Mouse (Mus musculus): ENCODE measurements at regions not wholly inside any gene's neighbourhood (a gene's known extent, or its start where the extent isn't known, plus 50 kb on each side); places are given as distances from the start of the nearest gene placed in this dataset.
A peak's percentile ranks its signal among the peaks of the same experiment; 100 is the strongest.

GRCm38 (mm10) chr16:50814626-50815025 is 223.7 kb upstream of the Ccdc54 start:
- in situ Hi-C loops (cut with MboI; ENCODE audit: low pct_unique_long_range_greater_than_20kb): no loop called here
- ATAC-seq: no peak
- no peak for DNase-seq (ENCODE audit: low read depth, low spot score)
- TF ChIP-seq CTCF (IDR thresholded peaks at IDR 0.05): no peak
- POLR2A ChIA-PET: no interaction called here
- CTCF ChIA-PET: no interaction called here
- peaks cover 10% of the 10 kb centered on the region for H3K27me3 ChIP-seq

DNA sequence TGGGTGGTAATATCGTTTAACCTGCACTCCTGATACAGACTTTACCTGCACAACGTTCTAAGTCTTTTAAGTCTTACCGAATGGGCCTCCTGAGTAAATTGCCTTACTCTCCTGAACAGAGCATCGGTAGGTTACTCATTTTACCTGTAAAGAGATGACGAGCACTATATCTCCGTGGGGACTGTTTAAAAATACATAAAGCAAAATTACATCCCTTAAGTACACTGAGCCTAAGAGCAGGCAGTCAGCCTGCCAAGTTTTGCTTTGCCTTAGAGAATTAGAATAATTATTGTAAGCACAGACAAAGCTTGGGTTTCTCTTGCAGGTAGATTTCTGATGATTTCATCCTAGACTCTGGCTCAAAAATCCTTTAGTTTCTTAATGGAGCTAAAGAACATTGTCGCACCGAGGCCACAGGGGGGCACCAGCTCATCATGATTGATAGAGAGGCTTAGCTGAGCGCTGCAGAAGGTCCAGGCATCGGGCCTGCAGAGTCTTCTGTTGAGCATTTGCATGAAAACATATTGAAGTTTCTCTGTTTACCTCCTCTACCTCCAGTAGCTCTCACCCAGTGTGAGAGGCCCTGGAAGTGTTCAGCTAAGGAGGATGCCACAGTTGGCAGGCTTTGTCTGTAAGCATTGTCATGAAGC is 208.3 kb upstream of the Ccdc54 start:
- H3K27me3 ChIP-seq: peaks cover 34% of the 10 kb centered on the region
- POLR2A ChIA-PET: no interaction called here
- in situ Hi-C loops (cut with MboI; ENCODE audit: low pct_unique_long_range_greater_than_20kb): no loop called here
- ATAC-seq: no peak
- CTCF ChIA-PET: interaction anchor here (0.8 to 1.1 kb wide), 2 partner anchors 10 to 12 kb away, joined by 3 read pairs; no protein-coding TSS in a partner anchor
- peak; percentile 71 for TF ChIP-seq CTCF (IDR thresholded peaks at IDR 0.05)
- DNase-seq (ENCODE audit: low read depth, low spot score): no peak

- ChIA-PET CTCF (no interaction called here), POLR2A (no interaction called here)
- in situ Hi-C loops (cut with MboI; ENCODE audit: low pct_unique_long_range_greater_than_20kb): no loop called here
- DNase-seq (ENCODE audit: low read depth, low spot score) (no peak), ATAC-seq (no peak)
- peaks cover 26% of the 10 kb centered on the region for H3K27me3 ChIP-seq
- no peak for TF ChIP-seq CTCF (IDR thresholded peaks at IDR 0.05)
Measured at GRCm38 (mm10) chr16:50798095-50798494, 207.1 kb upstream of the Ccdc54 start.

GRCm38 (mm10) chr16:50792960-50793359 is 202.0 kb upstream of the Ccdc54 start:
- no peak for TF ChIP-seq CTCF (IDR thresholded peaks at IDR 0.05)
- ChIA-PET CTCF (no interaction called here), POLR2A (no interaction called here)
- in situ Hi-C loops (cut with MboI; ENCODE audit: low pct_unique_long_range_greater_than_20kb): no loop called here
- DNase-seq (ENCODE audit: low read depth, low spot score): no peak
- no peak for ATAC-seq
- peaks cover 35% of the 10 kb centered on the region for H3K27me3 ChIP-seq

- TF ChIP-seq CTCF (IDR thresholded peaks at IDR 0.05): no peak
- ATAC-seq (no peak), DNase-seq (ENCODE audit: low read depth, low spot score) (no peak)
- ChIA-PET CTCF (no interaction called here), POLR2A (no interaction called here)
- in situ Hi-C loops (cut with MboI; ENCODE audit: low pct_unique_long_range_greater_than_20kb): no loop called here
- peaks cover 37% of the 10 kb centered on the region for H3K27me3 ChIP-seq
Measured at GRCm38 (mm10) chr16:50792506-50792905, 201.6 kb upstream of the Ccdc54 start.

DNA sequence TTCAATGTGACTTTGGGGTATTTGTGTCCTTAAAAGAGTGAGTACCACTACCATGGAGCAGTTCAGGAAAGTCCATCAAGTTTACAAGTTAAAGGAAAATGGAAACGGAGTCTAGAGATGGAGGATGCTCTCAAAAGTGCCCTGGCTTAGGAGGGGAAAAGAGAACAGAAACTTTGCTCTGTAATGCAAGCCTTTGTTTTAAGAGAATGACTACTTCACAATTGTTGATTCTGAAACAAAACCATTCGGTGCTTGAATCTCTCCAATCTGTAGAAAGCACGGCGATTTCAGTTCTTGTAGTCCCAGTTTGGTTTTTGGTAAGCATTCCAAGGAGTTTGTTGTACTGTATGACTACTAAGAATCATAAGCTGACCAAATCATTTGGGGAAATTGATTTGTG is 197.7 kb upstream of the Ccdc54 start:
- in situ Hi-C loops (cut with MboI; ENCODE audit: low pct_unique_long_range_greater_than_20kb): no loop called here
- H3K27me3 ChIP-seq: peaks cover 19% of the 10 kb centered on the region
- ChIA-PET POLR2A (no interaction called here), CTCF (no interaction called here)
- no peak for ATAC-seq
- TF ChIP-seq CTCF (IDR thresholded peaks at IDR 0.05): no peak
- no peak for DNase-seq (ENCODE audit: low read depth, low spot score)

- no peak for TF ChIP-seq CTCF (IDR thresholded peaks at IDR 0.05)
- ATAC-seq: no peak
- ChIA-PET POLR2A (no interaction called here), CTCF (no interaction called here)
- DNase-seq (ENCODE audit: low read depth, low spot score): no peak
- in situ Hi-C loops (cut with MboI; ENCODE audit: low pct_unique_long_range_greater_than_20kb): no loop called here
- H3K27me3 ChIP-seq: peaks cover 19% of the 10 kb centered on the region
Measured at GRCm38 (mm10) chr16:50786199-50786598, 195.2 kb upstream of the Ccdc54 start.

GRCm38 (mm10) chr16:50785384-50785783 is 194.4 kb upstream of the Ccdc54 start:
- ATAC-seq (no peak), DNase-seq (ENCODE audit: low read depth, low spot score) (no peak)
- ChIA-PET POLR2A (no interaction called here), CTCF (no interaction called here)
- TF ChIP-seq CTCF (IDR thresholded peaks at IDR 0.05): no peak
- in situ Hi-C loops (cut with MboI; ENCODE audit: low pct_unique_long_range_greater_than_20kb): no loop called here
- H3K27me3 ChIP-seq: peaks cover 17% of the 10 kb centered on the region

DNA sequence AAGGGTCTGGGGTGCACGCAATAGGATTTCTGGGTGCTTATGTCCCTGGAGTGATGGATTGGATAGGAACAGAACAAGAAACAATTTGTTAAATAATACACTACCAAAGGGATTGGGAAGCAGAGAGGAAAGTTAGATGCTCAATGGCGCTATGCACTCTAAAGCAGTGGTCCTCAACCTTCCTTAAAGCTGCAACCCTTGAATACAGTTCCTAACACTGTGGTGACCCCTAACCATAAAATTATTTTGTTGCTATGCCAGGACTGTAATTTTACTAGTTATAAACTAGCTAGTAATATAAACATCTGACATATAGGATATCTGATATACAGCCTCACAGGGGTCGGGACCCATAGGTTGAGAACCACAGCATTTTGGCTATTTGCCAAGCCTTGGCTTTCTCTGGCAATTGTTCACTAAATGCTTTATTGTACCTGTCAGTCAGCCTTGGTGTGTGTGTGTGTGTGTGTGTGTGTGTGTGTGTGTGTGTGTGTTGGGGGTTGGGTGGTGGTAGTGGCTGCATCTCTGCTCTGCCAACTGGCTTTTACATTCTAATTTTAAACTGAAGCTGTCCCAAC is 193.8 kb upstream of the Ccdc54 start:
- CTCF ChIA-PET: no interaction called here
- in situ Hi-C loops (cut with MboI; ENCODE audit: low pct_unique_long_range_greater_than_20kb): no loop called here
- peaks cover 13% of the 10 kb centered on the region for H3K27me3 ChIP-seq
- ATAC-seq (no peak), DNase-seq (ENCODE audit: low read depth, low spot score) (no peak)
- POLR2A ChIA-PET: no interaction called here
- no peak for TF ChIP-seq CTCF (IDR thresholded peaks at IDR 0.05)

DNA sequence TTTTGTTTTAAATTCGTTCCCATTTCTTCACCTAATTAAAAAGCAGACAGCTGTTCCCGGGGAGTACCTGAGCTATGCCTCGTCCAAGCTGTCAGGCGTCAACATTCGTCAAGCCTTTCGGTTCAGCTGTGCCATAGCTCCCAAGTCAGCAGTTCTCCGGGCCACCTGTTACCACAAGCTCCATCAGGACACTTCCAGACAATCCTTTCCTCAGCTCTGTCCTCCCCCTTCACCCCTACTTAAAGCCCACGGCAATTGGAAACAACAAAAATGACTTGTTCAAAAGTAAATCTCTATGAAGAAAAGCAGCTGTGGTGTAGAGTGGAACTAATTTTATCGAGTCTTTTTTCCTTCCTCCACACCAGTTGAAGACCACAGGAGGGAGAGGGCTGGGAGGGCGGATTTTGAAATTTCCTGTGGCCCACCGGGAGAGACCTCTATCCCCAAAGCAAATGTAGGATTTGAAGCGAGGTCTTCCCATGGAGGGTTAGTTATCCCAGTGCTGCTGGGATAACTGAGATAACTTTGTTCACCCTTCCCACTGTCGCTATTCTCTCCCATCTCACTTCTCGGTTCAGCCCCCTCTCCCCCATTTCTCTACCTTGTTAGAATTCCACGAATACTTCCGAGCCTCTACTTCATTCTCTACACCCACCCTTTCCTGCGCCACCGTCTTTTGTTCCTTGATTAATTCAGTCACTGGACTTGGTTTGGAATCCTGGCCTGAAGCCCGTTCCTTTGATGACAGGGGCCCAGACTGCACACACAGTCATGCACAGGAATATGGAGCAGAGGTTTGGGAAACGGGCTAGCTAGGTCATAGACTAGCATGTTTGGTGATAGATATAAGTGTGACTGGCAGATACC is 193.1 kb upstream of the Ccdc54 start:
- CTCF ChIA-PET: no interaction called here
- peaks cover 13% of the 10 kb centered on the region for H3K27me3 ChIP-seq
- no peak for TF ChIP-seq CTCF (IDR thresholded peaks at IDR 0.05)
- ATAC-seq: no peak
- POLR2A ChIA-PET: no interaction called here
- DNase-seq (ENCODE audit: low read depth, low spot score): no peak
- in situ Hi-C loops (cut with MboI; ENCODE audit: low pct_unique_long_range_greater_than_20kb): no loop called here

GRCm38 (mm10) chr16:50783240-50783639 is 192.3 kb upstream of the Ccdc54 start:
- DNase-seq (ENCODE audit: low read depth, low spot score) (no peak), ATAC-seq (no peak)
- no peak for TF ChIP-seq CTCF (IDR thresholded peaks at IDR 0.05)
- in situ Hi-C loops (cut with MboI; ENCODE audit: low pct_unique_long_range_greater_than_20kb): no loop called here
- ChIA-PET CTCF (no interaction called here), POLR2A (no interaction called here)
- H3K27me3 ChIP-seq: peaks cover 5% of the 10 kb centered on the region
